Mouse (Mus musculus): Measurements from ENCODE around the gene Tnfrsf18. TPM values are rescaled to one million over a fixed set of nuclear protein-coding genes. Genes with fewer than 3 reads are reported as not detected.
A peak's percentile ranks its signal among the peaks of the same experiment; 100 is the strongest.

Tnfrsf18 gene
- polyA plus RNA-seq, 1 experiment from 2014 or later = 1.4 TPM

DNA sequence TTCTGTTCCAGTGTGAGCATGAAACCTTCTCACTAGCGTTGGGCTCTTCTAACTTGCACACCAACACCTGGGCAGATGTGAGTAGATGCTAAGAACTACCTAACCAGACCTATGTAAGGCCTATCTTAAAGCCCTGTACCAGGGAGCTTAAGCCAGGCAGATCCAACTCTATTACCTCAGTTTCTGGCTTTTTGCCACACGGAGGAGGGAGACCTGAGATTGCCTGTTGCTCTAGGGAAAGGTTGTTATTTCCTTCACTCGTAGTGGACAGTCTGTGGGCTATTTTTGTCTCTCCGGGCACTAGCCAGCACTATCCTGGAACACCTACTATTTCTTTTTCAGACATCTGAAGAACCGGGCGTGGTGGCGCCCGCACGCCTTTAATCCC lies 38.5 kb downstream of the Tnfrsf18 start:
- Histone ChIP-seq H3K36me3 (ENCODE audit: control insufficient read depth, insufficient read depth, low read length) (no peaks in the 10 kb centered on the region), H3K9me3 (ENCODE audit: control insufficient read depth, low read length) (no peaks in the 10 kb centered on the region), H3K9ac (ENCODE audit: low read depth, low read length) (no peak overlapping the region), H3K4me1 (ENCODE audit: control insufficient read depth, insufficient read depth, low read length) (peaks cover 14% of the 10 kb centered on the region; the same call in 1 of the 2 replicates), H3K27me3 (replicated peaks; ENCODE audit: control insufficient read depth, insufficient read depth, low read length) (no peaks in the 10 kb centered on the region), H3K27ac (ENCODE audit: low read length) (peak overlapping the region; percentile 62), H3K4me2 (ENCODE audit: low read depth, low read length) (no peak overlapping the region), H3K4me3 (ENCODE audit: low read length) (no peak overlapping the region)
- WGBS = 77% methylated on average over 9 of the region's 9 CpGs
- ATAC-seq = no peak

DNA sequence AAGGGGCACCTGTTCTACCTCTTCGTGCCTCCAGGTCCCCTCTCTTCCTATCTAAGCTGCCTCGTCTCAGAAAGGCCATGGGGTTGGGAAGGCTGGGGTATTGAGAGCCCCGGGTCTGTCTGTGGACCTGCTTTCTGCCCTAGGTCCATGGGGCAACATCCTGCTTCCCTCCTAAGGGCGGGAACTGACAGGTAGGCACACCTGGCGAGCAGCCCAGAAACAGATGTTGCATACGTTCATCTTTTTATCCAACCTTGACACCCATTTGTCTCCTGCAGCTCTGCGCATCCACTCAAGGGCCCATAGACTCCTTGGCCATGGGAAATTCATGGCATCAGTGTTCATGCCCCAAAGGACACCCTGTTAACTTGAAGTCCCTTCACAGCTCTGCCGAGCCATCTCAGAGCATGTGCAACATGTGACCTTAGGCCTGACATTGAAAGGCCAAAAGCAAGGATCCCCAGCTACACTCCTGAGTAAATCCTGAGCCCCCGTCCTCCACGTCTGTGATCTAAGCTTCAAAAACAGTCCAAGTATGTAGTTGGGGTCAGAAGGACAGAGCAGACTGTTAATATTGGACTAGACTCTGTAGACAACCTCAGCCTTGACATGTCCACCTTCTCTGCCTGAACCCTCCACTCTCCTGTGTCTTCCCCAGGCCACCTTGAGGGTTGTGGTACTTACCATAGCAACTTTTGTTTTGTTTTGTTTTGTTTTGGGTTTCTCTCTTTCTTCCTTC lies 39.4 kb downstream of the Tnfrsf18 start:
- Histone ChIP-seq H3K4me2 (ENCODE audit: low read depth, low read length) (no peak overlapping the region), H3K9me3 (ENCODE audit: control insufficient read depth, low read length) (no peaks in the 10 kb centered on the region), H3K4me3 (ENCODE audit: low read length) (no peak overlapping the region), H3K27me3 (replicated peaks; ENCODE audit: control insufficient read depth, insufficient read depth, low read length) (no peaks in the 10 kb centered on the region), H3K9ac (ENCODE audit: low read depth, low read length) (no peak overlapping the region), H3K4me1 (ENCODE audit: control insufficient read depth, insufficient read depth, low read length) (peaks cover 11% of the 10 kb centered on the region), H3K36me3 (ENCODE audit: control insufficient read depth, insufficient read depth, low read length) (no peaks in the 10 kb centered on the region), H3K27ac (ENCODE audit: low read length) (no peak overlapping the region)
- 83% methylated on average over 10 of the region's 10 CpGs for WGBS
- no peak for ATAC-seq

GRCm38 (mm10) chr4:156067256-156067949 lies 41.4 kb downstream of the Tnfrsf18 start:
- WGBS = 58% methylated on average over 5 of the region's 5 CpGs
- H3K4me2 ChIP-seq (ENCODE audit: low read depth, low read length) = no peak overlapping the region
- H3K9ac ChIP-seq (ENCODE audit: low read depth, low read length) = no peak overlapping the region; the same call in 1 of the 2 replicates
- peaks cover 15% of the 10 kb centered on the region for H3K4me1 ChIP-seq (ENCODE audit: control insufficient read depth, insufficient read depth, low read length)
- no peaks in the 10 kb centered on the region for H3K36me3 ChIP-seq (ENCODE audit: control insufficient read depth, insufficient read depth, low read length)
- H3K9me3 ChIP-seq (ENCODE audit: control insufficient read depth, low read length) = no peaks in the 10 kb centered on the region
- H3K27me3 ChIP-seq (replicated peaks; ENCODE audit: control insufficient read depth, insufficient read depth, low read length) = no peaks in the 10 kb centered on the region
- ATAC-seq = no peak
- no peak overlapping the region for H3K4me3 ChIP-seq (ENCODE audit: low read length)
- H3K27ac ChIP-seq (ENCODE audit: low read length) = no peak overlapping the region

DNA sequence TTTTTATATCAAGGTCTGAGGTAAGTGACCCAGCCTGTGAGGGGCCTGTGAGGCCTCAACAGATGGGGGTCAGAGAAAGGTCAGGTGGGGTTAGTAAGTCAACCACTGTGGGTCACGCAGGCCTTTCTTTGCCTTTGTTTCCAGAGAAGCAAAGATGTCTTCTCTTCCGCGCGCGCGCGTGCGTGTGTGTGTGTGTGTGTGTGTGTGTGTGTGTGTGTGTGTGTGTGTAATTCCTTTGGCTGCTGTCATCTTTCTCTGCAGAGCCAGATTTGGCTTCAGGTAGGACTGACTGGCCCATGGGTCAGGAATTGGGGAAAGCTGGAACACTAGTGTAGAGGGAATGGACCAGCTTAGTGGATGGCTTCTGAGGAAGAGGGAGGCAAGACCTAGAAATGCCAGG lies 43.7 kb downstream of the Tnfrsf18 start:
- Histone ChIP-seq H3K27ac (ENCODE audit: low read length) (no peak overlapping the region), H3K4me2 (ENCODE audit: low read depth, low read length) (no peak overlapping the region), H3K9me3 (ENCODE audit: control insufficient read depth, low read length) (no peaks in the 10 kb centered on the region), H3K9ac (ENCODE audit: low read depth, low read length) (no peak overlapping the region), H3K4me1 (ENCODE audit: control insufficient read depth, insufficient read depth, low read length) (peaks cover 13% of the 10 kb centered on the region), H3K4me3 (ENCODE audit: low read length) (no peak overlapping the region), H3K27me3 (replicated peaks; ENCODE audit: control insufficient read depth, insufficient read depth, low read length) (no peaks in the 10 kb centered on the region), H3K36me3 (ENCODE audit: control insufficient read depth, insufficient read depth, low read length) (no peaks in the 10 kb centered on the region)
- no peak for ATAC-seq
- WGBS = 93% methylated on average over 8 of the region's 8 CpGs

- 74% methylated on average over 6 of the region's 6 CpGs for WGBS
- H3K4me1 ChIP-seq (ENCODE audit: control insufficient read depth, insufficient read depth, low read length) = peaks cover 13% of the 10 kb centered on the region
- no peaks in the 10 kb centered on the region for H3K36me3 ChIP-seq (ENCODE audit: control insufficient read depth, insufficient read depth, low read length)
- ATAC-seq = 0 out of 2 replicates have a peak, but pooled peaks have one; percentile 7
- no peak overlapping the region for H3K9ac ChIP-seq (ENCODE audit: low read depth, low read length)
- no peaks in the 10 kb centered on the region for H3K27me3 ChIP-seq (replicated peaks; ENCODE audit: control insufficient read depth, insufficient read depth, low read length)
- H3K4me2 ChIP-seq (ENCODE audit: low read depth, low read length) = no peak overlapping the region
- no peak overlapping the region for H3K4me3 ChIP-seq (ENCODE audit: low read length)
- no peak overlapping the region for H3K27ac ChIP-seq (ENCODE audit: low read length)
- H3K9me3 ChIP-seq (ENCODE audit: control insufficient read depth, low read length) = no peaks in the 10 kb centered on the region
Observed at GRCm38 (mm10) chr4:156070276-156070675, 44.3 kb downstream of the Tnfrsf18 start.

DNA sequence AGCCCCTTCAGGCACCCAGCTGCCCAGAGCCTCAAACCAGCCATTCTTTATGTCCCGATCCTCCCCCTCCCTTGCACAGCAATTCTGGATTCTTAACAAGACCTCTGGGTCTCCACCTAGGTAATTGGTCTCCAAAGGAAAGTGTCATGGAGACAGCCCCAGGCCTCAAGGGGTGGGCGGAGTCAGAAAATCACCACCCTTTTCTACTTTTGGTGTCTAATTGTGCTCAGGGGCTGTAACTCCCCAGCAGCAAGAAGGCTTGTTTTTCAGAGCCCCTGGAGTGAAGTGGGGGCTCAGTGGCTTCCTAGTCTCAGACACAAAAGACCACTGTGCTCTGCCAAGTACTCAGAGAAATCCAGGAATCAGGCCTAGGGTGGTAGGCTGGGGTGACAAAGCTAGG lies 44.8 kb downstream of the Tnfrsf18 start:
- Histone ChIP-seq H3K27me3 (replicated peaks; ENCODE audit: control insufficient read depth, insufficient read depth, low read length) (no peaks in the 10 kb centered on the region), H3K36me3 (ENCODE audit: control insufficient read depth, insufficient read depth, low read length) (no peaks in the 10 kb centered on the region), H3K27ac (ENCODE audit: low read length) (no peak overlapping the region), H3K4me1 (ENCODE audit: control insufficient read depth, insufficient read depth, low read length) (peaks cover 13% of the 10 kb centered on the region), H3K4me2 (ENCODE audit: low read depth, low read length) (no peak overlapping the region), H3K4me3 (ENCODE audit: low read length) (no peak overlapping the region), H3K9ac (ENCODE audit: low read depth, low read length) (no peak overlapping the region), H3K9me3 (ENCODE audit: control insufficient read depth, low read length) (no peaks in the 10 kb centered on the region)
- WGBS = 56% methylated on average over 2 of the region's 2 CpGs
- ATAC-seq = 0 out of 2 replicates have a peak, but pooled peaks have one; percentile 2

DNA sequence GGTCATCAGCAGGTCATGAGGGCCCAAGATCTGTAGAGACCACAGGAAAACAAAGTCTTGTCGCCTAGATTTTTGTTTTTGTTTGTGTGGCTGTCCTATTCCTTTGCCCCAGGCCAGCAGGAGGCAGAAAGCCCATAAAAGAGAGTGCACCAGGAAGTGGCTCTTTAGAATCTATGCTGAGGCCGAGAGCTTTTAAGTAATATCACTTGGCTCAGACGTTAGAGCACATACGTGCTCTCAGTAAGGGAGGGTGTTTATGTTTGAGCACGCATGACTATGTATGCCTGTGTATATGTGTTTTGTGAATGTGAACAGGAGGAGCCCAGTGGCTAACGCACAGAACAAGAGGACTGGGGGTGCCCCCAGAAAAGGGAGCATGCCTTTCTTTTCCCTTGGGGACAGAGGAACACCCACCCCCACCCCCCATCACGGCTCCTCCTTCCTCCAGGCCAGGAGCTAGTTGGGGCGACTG lies 51.0 kb downstream of the Tnfrsf18 start:
- H3K9ac ChIP-seq (ENCODE audit: low read depth, low read length) = peak overlapping the region; percentile 75
- H3K36me3 ChIP-seq (ENCODE audit: control insufficient read depth, insufficient read depth, low read length) = no peaks in the 10 kb centered on the region
- H3K4me3 ChIP-seq (ENCODE audit: low read length) = peak overlapping the region; percentile 53
- ATAC-seq = peak; percentile 41
- H3K27me3 ChIP-seq (replicated peaks; ENCODE audit: control insufficient read depth, insufficient read depth, low read length) = peaks cover 5% of the 10 kb centered on the region; the same call in 1 of the 2 replicates
- peak overlapping the region; percentile 83 for H3K27ac ChIP-seq (ENCODE audit: low read length)
- H3K4me1 ChIP-seq (ENCODE audit: control insufficient read depth, insufficient read depth, low read length) = peaks cover 18% of the 10 kb centered on the region
- WGBS = 8% methylated on average over 8 of the region's 8 CpGs
- no peaks in the 10 kb centered on the region for H3K9me3 ChIP-seq (ENCODE audit: control insufficient read depth, low read length)
- H3K4me2 ChIP-seq (ENCODE audit: low read depth, low read length) = peak overlapping the region; percentile 82

GRCm38 (mm10) chr4:156077499-156078301 lies 51.7 kb downstream of the Tnfrsf18 start:
- H3K9me3 ChIP-seq (ENCODE audit: control insufficient read depth, low read length) = no peaks in the 10 kb centered on the region
- no peaks in the 10 kb centered on the region for H3K36me3 ChIP-seq (ENCODE audit: control insufficient read depth, insufficient read depth, low read length)
- H3K4me3 ChIP-seq (ENCODE audit: low read length) = peak overlapping the region; percentile 53
- WGBS = under 1% methylated on average over 58 of the region's 58 CpGs
- peak; percentile 90 for ATAC-seq
- peak overlapping the region; percentile 82 for H3K4me2 ChIP-seq (ENCODE audit: low read depth, low read length)
- H3K4me1 ChIP-seq (ENCODE audit: control insufficient read depth, insufficient read depth, low read length) = peaks cover 18% of the 10 kb centered on the region
- H3K9ac ChIP-seq (ENCODE audit: low read depth, low read length) = peak overlapping the region; percentile 75
- peaks cover 5% of the 10 kb centered on the region; the same call in 1 of the 2 replicates for H3K27me3 ChIP-seq (replicated peaks; ENCODE audit: control insufficient read depth, insufficient read depth, low read length)
- H3K27ac ChIP-seq (ENCODE audit: low read length) = peak overlapping the region; percentile 83
